Mouse (Mus musculus) CD4-positive, CD25-positive, alpha-beta regulatory T cell, adult 4 months (primary cell): ENCODE measurements around the gene Zscan4b. TPM values are rescaled to one million over a fixed set of nuclear protein-coding genes. Genes with fewer than 3 reads are reported as not detected.
"Not testable (repeated sequence)": the region's sequence is repeated elsewhere in the genome, so short reads cannot be mapped to it uniquely, and the experiment has no call there.

Source experiments
- ATAC-seq: one replicate; pipeline ENCODE4 v1.8.0; 2017
- polyA plus RNA-seq, 2 experiments: library from polyadenylated mRNA; unstranded; fragments of 100-300 nt; shearing (Covaris generic); gene quantifications; one replicate each; pipeline ENCODE4 v1.2.1; 2017

Zscan4b gene
- polyA plus RNA-seq = not detected

GRCm38 (mm10) chr7:10904950-10905349 is at the start of gene Zscan4b:
Zscan4b (minus strand) TSS chr7:10905050.
- not testable (repeated sequence) for ATAC-seq

Other genes starting within 250 kb of the Zscan4b start
- gene Nlrp4b, start 217.3 kb downstream of the Zscan4b start, polyA plus RNA-seq = not detected
- not detected for gene Vmn1r71, start 150.7 kb downstream of the Zscan4b start, polyA plus RNA-seq
- not detected for gene Zscan4c, start 100.7 kb upstream of the Zscan4b start, polyA plus RNA-seq
- gene Zscan4-ps1, start 164.6 kb upstream of the Zscan4b start, polyA plus RNA-seq = not detected